Mouse (Mus musculus) spleen, adult 2 months (tissue): ENCODE measurements around the gene Anapc7.

Source experiments
- CTCF ChIP-seq: fragments of 200-500 bp; IDR thresholded peaks from 2 replicates; pipeline ENCODE4 v1.5.1; 2011; ENCODE audit warnings: mild to moderate bottlenecking, inconsistent platforms; ENCODE audit not compliant: insufficient read depth, insufficient read length, insufficient replicate concordance; ENCODE audit errors: extremely low read depth
- POLR2A ChIP-seq: fragments of 200-500 bp; IDR thresholded peaks from 2 replicates; pipeline ENCODE4 v1.6.1; 2011; ENCODE audit warnings: low read depth, low read length, inconsistent platforms

DNA sequence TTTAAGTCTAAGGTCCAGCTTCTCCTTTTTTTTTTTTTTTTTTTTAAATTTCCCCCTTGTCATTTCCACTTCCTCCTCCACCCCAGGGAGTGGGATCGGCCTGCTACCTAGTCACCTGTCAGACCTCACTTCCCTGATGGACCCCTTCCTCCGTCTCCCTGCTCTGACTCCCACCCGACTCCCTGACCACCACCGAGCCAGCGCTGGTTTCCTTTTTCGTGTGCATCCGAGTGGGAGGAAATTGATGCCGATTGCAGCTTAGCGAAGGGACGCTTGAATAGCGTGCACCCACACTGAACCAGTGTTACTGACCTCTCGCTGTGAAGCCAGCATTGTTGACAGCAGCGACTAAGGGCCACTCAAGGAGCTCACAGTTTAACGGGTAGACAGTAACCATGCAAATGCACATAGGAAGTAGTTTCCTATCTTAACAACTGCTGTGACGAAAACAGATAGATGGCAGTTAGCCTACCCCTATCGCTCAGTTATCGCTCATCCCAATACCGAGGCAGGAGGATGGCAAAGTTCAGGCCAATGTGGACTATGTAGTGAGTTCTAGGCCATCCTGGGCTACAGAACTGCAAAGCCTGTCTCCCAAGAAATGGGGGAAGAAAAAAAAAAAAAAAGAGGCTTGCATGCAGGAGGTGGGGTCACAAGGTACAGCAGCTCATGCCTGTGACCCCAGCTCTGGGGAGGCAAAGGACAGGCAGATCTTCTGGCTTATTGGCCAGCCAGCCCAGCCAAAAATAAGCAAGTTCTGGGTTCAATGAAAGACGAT lies 29.1 kb upstream of the Anapc7 start:
- TF ChIP-seq CTCF (no peak), POLR2A (no peak)
